Mouse (Mus musculus): ENCODE results near the gene Gm20518. TPM values are rescaled to one million over a fixed set of nuclear protein-coding genes. Genes with fewer than 3 reads are reported as not detected.
A peak's percentile ranks its signal among the peaks of the same experiment; 100 is the strongest.

The Gm20518 gene
- polyA plus RNA-seq, 1 experiment from 2014 or later, result not detected

GRCm38 (mm10) chr16:17879571-17879970 is 11.9 kb downstream of the Gm20518 start:
- Histone ChIP-seq H3K9me3 (ENCODE audit: control insufficient read depth, low read length) (no peaks in the 10 kb centered on the region), H3K4me2 (replicated peaks; ENCODE audit: low read depth) (no peak overlapping the region), H3K4me3 (ENCODE audit: low read depth, low read length) (no peak overlapping the region), H3K27me3 (ENCODE audit: control insufficient read depth, insufficient read depth, low read length) (no peaks in the 10 kb centered on the region), H3K27ac (replicated peaks) (no peak overlapping the region), H3K36me3 (ENCODE audit: control insufficient read depth, insufficient read depth, low read length) (no peaks in the 10 kb centered on the region; the same call in 1 of the 2 replicates), H3K4me1 (replicated peaks; ENCODE audit: control insufficient read depth, insufficient read depth) (no peaks in the 10 kb centered on the region; the same call in 1 of the 2 replicates), H3K9ac (ENCODE audit: low read length) (no peak overlapping the region)
- WGBS, result 77% methylated on average over 4 of the region's 4 CpGs
- DNase-seq (ENCODE audit: low spot score), result no peak
- ATAC-seq (ENCODE audit: low FRiP score, low TSS enrichment), result no peak
- no peak for TF ChIP-seq EP300 (optimal IDR thresholded peaks at IDR 0.05)
- TF ChIP-seq CTCF (IDR thresholded peaks at IDR 0.05; ENCODE audit: low read depth), result no peak

- H3K9ac ChIP-seq (ENCODE audit: low read length), result no peak overlapping the region
- H3K4me1 ChIP-seq (replicated peaks; ENCODE audit: control insufficient read depth, insufficient read depth), result no peaks in the 10 kb centered on the region
- H3K27me3 ChIP-seq (ENCODE audit: control insufficient read depth, insufficient read depth, low read length), result no peaks in the 10 kb centered on the region
- DNase-seq (ENCODE audit: low spot score) (no peak), ATAC-seq (ENCODE audit: low FRiP score, low TSS enrichment) (no peak)
- no peaks in the 10 kb centered on the region for H3K9me3 ChIP-seq (ENCODE audit: control insufficient read depth, low read length)
- peaks cover 2% of the 10 kb centered on the region; the same call in 1 of the 2 replicates for H3K36me3 ChIP-seq (ENCODE audit: control insufficient read depth, insufficient read depth, low read length)
- no peak for TF ChIP-seq CTCF (IDR thresholded peaks at IDR 0.05; ENCODE audit: low read depth)
- no peak for TF ChIP-seq EP300 (optimal IDR thresholded peaks at IDR 0.05)
- no peak overlapping the region for H3K27ac ChIP-seq (replicated peaks)
- no peak overlapping the region for H3K4me3 ChIP-seq (ENCODE audit: low read depth, low read length)
- 94% methylated on average over 1 of the region's 1 CpGs for WGBS
- H3K4me2 ChIP-seq (replicated peaks; ENCODE audit: low read depth), result no peak overlapping the region
Measured at GRCm38 (mm10) chr16:17876096-17876495, 15.4 kb downstream of the Gm20518 start.

- no peak overlapping the region for H3K27ac ChIP-seq (replicated peaks)
- no peak for ATAC-seq (ENCODE audit: low FRiP score, low TSS enrichment)
- no peak overlapping the region for H3K4me2 ChIP-seq (replicated peaks; ENCODE audit: low read depth)
- H3K4me3 ChIP-seq (ENCODE audit: low read depth, low read length), result no peak overlapping the region
- no peaks in the 10 kb centered on the region for H3K27me3 ChIP-seq (ENCODE audit: control insufficient read depth, insufficient read depth, low read length)
- no peak overlapping the region for H3K9ac ChIP-seq (ENCODE audit: low read length)
- H3K9me3 ChIP-seq (ENCODE audit: control insufficient read depth, low read length), result no peaks in the 10 kb centered on the region
- WGBS, result 77% methylated on average over 4 of the region's 4 CpGs
- H3K36me3 ChIP-seq (ENCODE audit: control insufficient read depth, insufficient read depth, low read length), result peaks cover 5% of the 10 kb centered on the region; the same call in 1 of the 2 replicates
- no peaks in the 10 kb centered on the region for H3K4me1 ChIP-seq (replicated peaks; ENCODE audit: control insufficient read depth, insufficient read depth)
- DNase-seq (ENCODE audit: low spot score), result no peak
- TF ChIP-seq CTCF (IDR thresholded peaks at IDR 0.05; ENCODE audit: low read depth), result no peak
- no peak for TF ChIP-seq EP300 (optimal IDR thresholded peaks at IDR 0.05)
Measured at GRCm38 (mm10) chr16:17875174-17875573, 16.3 kb downstream of the Gm20518 start.

GRCm38 (mm10) chr16:17872995-17873394 is 18.5 kb downstream of the Gm20518 start:
- Histone ChIP-seq H3K27ac (replicated peaks) (no peak overlapping the region), H3K36me3 (ENCODE audit: control insufficient read depth, insufficient read depth, low read length) (peaks cover 12% of the 10 kb centered on the region; the same call in 1 of the 2 replicates), H3K4me1 (replicated peaks; ENCODE audit: control insufficient read depth, insufficient read depth) (no peaks in the 10 kb centered on the region), H3K9me3 (ENCODE audit: control insufficient read depth, low read length) (no peaks in the 10 kb centered on the region), H3K4me2 (replicated peaks; ENCODE audit: low read depth) (no peak overlapping the region), H3K4me3 (ENCODE audit: low read depth, low read length) (no peak overlapping the region), H3K27me3 (ENCODE audit: control insufficient read depth, insufficient read depth, low read length) (no peaks in the 10 kb centered on the region), H3K9ac (ENCODE audit: low read length) (no peak overlapping the region)
- WGBS, result 45% methylated on average over 4 of the region's 4 CpGs
- ATAC-seq (ENCODE audit: low FRiP score, low TSS enrichment), result no peak
- no peak for DNase-seq (ENCODE audit: low spot score)
- TF ChIP-seq EP300 (optimal IDR thresholded peaks at IDR 0.05), result no peak

GRCm38 (mm10) chr16:17871248-17871647 is 20.2 kb downstream of the Gm20518 start:
- Histone ChIP-seq H3K4me1 (replicated peaks; ENCODE audit: control insufficient read depth, insufficient read depth) (no peaks in the 10 kb centered on the region), H3K27ac (replicated peaks) (no peak overlapping the region), H3K36me3 (ENCODE audit: control insufficient read depth, insufficient read depth, low read length) (peaks cover 12% of the 10 kb centered on the region; the same call in 1 of the 2 replicates), H3K9me3 (ENCODE audit: control insufficient read depth, low read length) (no peaks in the 10 kb centered on the region), H3K27me3 (ENCODE audit: control insufficient read depth, insufficient read depth, low read length) (no peaks in the 10 kb centered on the region), H3K4me2 (replicated peaks; ENCODE audit: low read depth) (no peak overlapping the region), H3K4me3 (ENCODE audit: low read depth, low read length) (no peak overlapping the region), H3K9ac (ENCODE audit: low read length) (no peak overlapping the region)
- TF ChIP-seq CTCF (IDR thresholded peaks at IDR 0.05; ENCODE audit: low read depth), result no peak
- TF ChIP-seq EP300 (optimal IDR thresholded peaks at IDR 0.05), result no peak
- DNase-seq (ENCODE audit: low spot score) (no peak), ATAC-seq (ENCODE audit: low FRiP score, low TSS enrichment) (no peak)
- 77% methylated on average over 5 of the region's 5 CpGs for WGBS

GRCm38 (mm10) chr16:17865770-17866169 is 25.7 kb downstream of the Gm20518 start:
- ATAC-seq (ENCODE audit: low FRiP score, low TSS enrichment) (peak; percentile 95), DNase-seq (ENCODE audit: low spot score) (peak; percentile 79)
- 0 out of 2 replicates have a peak overlapping the region, but pooled peaks have one; percentile 30 for H3K27ac ChIP-seq (replicated peaks)
- H3K36me3 ChIP-seq (ENCODE audit: control insufficient read depth, insufficient read depth, low read length), result peaks cover 7% of the 10 kb centered on the region; the same call in 1 of the 2 replicates
- no peak overlapping the region for H3K4me2 ChIP-seq (replicated peaks; ENCODE audit: low read depth)
- H3K9me3 ChIP-seq (ENCODE audit: control insufficient read depth, low read length), result no peaks in the 10 kb centered on the region
- no peak overlapping the region for H3K9ac ChIP-seq (ENCODE audit: low read length)
- 55% methylated on average over 6 of the region's 6 CpGs for WGBS
- TF ChIP-seq EP300 (optimal IDR thresholded peaks at IDR 0.05) (no peak), CTCF (IDR thresholded peaks at IDR 0.05; ENCODE audit: low read depth) (no peak)
- no peak overlapping the region for H3K4me3 ChIP-seq (ENCODE audit: low read depth, low read length)
- no peaks in the 10 kb centered on the region for H3K27me3 ChIP-seq (ENCODE audit: control insufficient read depth, insufficient read depth, low read length)
- no peaks in the 10 kb centered on the region for H3K4me1 ChIP-seq (replicated peaks; ENCODE audit: control insufficient read depth, insufficient read depth)
